Mouse (Mus musculus): ENCODE results near the gene Majin.

DNA sequence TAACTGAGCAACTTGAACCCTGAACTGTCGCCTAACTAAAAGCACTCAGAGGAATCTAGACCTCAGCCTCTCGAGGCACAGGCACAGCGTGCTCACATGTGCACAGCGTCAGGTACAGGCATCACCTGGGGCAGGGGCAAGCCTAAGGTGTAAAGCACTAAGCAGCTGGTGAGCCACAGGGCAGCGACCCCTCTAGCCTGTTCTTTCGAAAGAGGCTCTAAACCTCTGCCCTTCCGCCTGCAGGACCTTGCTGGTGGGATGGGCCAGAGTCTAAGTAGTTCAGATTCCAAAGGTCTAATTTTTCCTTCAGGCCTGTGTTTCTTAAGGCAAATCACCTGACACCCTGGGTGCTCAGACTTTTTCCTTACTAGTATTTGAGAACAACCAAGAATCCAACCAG lies 87.9 kb downstream of the Majin start:
- no peak for TF ChIP-seq EP300 (IDR thresholded peaks at IDR 0.05; ENCODE audit: insufficient read depth, low read depth, low read length)
- TF ChIP-seq CTCF (IDR thresholded peaks at IDR 0.05): no peak
- no peak for TF ChIP-seq POLR2A (IDR thresholded peaks at IDR 0.05; ENCODE audit: insufficient read depth, low read depth, low read length)

Measured in heart, adult 2 months (tissue).